Mouse (Mus musculus) WW6 (cell line): Measurements from ENCODE around the gene Alpl.

ENCODE experiments used
- DNase-seq: peaks from one replicate; pipeline ENCODE4 v3.0.0-alpha.2; 2013; ENCODE audit warnings: low read depth, low spot score

Alpl gene

DNA sequence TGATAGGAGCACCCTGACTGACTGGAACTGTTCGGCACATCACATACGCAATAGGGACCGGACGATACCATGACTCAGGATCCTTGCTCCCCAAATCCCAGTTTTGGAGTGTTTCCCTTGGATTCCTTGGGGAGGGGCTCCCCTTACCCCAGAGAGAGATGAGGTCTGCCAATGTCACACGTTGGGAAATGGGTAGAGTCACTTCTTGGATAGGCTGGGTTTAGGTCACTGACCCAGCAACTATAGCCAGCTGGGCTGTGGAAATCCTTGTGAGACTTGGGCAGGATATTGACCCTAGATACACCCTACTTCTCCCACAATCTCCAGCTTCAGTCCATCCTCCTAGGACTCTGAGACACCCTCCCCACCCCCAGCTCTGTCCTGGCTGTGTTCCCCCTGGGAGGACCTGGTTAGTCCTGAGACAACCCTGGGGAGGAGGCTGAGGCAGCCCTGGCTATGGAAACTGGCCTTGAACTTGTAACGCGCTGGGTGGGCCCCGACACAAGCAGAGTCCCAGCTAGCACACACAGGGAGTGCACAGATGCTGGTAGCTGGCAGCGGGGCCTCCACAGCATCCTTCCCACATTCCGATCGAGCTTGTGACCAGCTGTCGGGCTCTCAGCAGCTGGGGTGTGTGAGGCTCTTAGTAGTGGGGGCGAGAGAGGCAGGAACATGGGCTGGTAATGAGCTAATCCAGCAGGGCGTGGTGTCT lies 25.1 kb downstream of the Alpl start:
- no peak for DNase-seq

DNA sequence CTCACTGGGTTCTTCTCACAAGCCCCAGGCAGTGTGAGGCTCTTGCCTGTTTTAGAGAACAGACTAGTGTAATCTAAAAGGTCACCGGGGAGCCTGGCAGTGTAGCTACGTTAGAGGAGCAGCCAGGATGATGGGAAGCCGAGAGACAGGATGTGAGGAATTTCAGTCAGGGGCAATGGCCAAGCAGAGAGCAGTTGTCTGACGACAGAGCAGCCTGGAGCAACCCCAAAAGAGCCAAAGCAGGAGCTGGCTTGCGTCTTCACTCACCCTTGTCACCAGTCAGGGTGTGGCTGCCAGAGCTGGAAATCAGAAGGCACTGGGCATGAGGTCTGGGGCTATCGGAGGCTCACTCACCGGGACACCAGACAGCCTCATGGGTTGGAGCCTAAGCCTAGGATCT lies 26.5 kb downstream of the Alpl start:
- DNase-seq, result no peak

DNA sequence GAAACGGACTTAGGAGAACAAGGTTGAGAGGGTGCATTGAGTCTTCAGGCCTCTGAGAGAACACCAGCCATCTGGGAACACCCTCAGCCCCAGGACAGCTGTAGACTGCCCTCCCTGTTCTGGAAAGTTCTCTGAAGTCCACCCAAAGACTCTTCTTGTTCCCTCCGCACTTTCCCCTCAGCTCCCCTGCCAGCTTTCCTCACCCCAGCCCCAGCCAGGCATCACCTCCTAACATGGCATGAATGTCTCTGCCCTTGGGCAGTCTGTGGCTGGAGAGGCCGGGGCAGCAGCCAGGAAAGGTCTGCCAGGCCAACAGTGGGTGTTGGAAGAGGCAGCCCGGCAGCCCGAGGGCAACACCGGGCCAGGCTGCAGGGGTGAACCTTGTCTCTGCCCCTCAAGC lies 27.4 kb downstream of the Alpl start:
- no peak for DNase-seq

DNA sequence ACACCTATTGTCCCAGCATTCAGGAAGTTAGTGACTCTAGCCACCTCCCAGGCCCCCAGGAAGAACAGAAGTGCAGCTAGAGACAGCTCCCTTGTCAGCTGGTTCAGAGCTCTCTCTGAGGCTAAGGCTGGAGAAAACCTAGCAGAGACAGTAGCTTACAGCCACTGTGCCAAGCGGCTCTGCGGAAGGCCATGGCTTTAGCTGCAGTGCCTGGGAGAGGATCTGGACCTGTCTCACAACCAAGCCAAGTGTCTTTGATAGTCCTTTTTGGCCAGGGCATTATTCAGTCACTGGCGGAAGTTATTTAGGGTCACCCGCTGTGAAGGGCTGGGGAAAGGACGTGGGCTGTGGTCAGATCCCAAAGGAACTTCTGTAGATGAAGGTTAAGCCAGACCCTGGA lies 27.8 kb downstream of the Alpl start:
- no peak for DNase-seq

DNA sequence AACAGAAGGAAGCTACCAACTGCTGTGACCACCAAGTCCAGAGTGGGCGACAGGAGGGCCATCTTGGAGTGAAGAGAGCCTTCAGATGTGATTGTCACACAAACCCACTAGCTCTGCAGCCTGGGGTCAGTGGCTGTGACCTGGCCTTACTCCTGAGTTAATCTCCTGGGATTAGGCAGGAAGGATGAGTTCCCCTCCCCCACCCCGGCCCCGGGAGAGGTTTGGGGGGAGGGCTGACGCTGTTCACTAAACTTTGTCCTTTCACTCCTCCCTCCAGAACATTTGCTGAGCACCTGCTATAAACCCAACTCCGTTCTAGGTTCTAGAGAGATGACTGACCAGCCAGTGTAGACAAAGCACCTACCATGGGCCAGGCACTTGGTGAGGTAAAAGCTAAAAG lies 29.8 kb downstream of the Alpl start:
- no peak for DNase-seq

DNA sequence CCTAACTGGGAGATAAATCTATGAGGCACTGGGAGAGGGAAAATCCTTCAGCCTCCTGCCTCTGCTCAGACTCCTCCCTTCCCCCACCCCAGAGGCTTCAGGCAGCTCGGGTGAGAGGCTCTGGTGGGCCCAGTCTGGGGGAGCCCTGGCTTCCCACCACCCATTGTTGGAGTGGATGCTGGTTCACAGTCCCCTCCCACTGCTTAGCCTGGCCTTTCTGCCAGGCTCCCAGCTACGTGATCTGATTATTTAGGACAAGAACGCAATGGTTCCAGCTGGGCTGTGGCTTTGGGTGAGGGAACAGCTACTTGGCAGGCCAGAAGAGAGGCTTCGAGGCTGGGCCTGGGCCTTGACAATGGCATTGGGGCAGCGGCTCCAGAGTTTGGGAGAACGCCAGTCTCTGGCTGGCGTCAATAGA lies 30.6 kb downstream of the Alpl start:
- no peak for DNase-seq

DNA sequence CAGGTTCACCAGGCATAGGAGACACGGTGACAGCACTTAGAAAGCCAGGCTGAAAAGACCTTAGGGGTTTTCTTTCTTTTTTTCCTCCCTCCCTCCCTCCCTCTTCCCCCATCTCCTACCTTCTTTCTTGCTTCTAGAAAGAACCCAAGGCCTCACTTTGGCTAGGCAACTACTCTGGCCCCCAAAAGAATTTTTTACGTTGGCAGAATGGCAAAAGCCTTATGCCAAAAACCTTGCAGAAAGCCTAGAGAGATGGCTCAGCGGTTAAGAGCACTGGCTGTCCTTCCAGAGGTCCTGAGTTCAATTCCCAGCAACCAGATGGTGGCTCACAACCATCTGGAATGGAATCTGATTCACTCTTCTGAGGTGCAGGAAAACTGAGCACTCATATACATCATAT lies 31.6 kb downstream of the Alpl start:
- no peak for DNase-seq

DNA sequence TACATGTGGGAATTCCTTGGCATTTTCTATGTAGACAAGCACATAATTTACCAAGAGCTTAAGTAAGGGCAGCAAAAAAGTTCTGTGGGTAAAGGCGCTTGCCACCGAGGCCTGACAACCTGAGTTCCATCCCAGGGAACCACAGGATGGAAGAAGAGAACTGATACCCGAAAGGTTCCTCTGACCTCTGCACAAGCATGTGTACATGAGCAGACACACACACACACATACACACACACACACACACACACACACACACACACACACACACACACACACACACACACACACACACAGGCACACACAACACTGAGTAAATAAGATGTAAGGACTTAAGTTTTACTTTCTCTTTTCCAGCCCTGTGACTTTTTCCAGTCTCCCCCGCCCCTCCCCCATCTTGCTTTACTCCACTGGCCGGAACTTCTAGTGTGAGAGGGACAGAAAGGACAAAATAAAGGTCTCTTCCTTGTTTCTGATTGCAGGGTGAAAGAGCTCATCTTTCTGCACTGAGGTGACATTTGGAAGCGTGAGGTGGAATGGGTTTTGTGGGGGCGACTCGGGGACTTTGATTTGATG lies 32.2 kb downstream of the Alpl start:
- DNase-seq, result no peak

DNA sequence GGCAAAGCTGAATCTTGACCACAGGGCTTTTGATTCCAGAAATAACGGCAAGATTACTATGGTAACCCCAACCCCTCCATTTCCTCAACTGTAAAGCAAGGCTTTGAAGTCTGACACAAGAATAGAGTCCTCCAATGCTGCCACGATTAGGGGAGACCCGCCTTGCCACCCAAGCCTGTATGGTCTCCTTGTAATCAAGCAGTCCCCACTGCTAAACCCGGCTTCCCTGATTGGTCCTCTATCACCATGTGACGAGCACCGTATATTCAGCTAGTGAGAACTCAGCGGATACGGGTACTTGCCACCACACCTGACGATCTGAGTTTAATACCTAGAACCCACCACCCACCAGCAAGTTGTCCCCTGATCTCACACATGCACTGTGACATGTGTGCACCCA lies 33.3 kb downstream of the Alpl start:
- DNase-seq, result no peak

DNA sequence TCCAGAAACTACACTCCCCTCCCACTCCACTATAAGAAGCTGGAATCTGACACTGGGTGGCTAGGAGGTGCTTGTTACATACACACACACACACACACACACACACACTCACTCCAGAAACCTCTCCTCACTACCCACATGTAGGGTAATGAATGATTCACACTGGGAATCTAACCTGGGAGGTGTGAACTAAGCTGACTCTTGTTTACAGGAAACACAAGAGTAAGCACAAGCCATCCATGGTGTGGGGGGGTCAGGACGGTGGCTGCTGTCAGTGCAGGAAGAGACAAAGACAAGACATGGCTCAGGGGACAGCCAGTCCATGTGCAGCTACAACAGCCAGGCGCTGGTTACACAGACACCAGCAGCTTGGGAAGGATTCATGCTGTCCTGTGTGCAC lies 41.7 kb downstream of the Alpl start:
- DNase-seq, result no peak

DNA sequence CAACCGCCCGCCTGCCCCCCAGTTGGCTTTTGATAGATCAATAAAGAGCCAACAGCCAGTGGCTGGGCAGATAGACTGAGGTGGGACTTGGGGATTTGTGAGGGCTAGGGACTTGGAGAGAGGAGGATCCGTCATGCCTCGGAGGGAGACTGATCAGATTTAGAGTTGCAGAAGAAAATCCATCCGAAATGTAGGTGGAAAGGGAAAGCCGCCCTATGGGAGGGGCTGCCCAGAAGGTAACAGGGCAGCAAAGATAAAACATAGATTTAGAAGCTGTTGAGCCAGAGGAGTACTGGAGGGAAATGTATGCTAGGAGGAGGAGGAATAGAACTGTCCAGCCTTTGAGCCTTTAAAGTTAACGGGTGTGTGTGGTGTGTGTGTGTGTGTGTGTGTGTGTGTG lies 43.0 kb downstream of the Alpl start:
- DNase-seq, result no peak

DNA sequence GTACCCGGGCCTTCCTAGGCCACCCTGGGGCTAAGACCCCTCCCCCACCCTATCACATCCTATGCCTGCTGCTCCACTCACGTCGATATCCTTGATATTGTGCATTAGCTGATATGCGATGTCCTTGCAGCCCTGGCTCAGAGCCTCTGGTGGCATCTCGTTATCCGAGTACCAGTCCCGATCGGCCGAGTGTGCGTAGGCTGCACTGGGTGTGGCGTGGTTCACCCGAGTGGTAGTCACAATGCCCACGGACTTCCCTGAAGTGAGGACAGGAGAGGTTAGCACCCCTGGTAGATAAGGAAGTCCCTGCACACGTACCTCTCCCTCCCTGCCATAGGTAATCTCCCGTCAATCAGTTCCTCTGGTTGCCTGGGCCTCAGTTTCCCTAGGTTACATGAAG lies 43.7 kb downstream of the Alpl start:
- DNase-seq, result no peak

DNA sequence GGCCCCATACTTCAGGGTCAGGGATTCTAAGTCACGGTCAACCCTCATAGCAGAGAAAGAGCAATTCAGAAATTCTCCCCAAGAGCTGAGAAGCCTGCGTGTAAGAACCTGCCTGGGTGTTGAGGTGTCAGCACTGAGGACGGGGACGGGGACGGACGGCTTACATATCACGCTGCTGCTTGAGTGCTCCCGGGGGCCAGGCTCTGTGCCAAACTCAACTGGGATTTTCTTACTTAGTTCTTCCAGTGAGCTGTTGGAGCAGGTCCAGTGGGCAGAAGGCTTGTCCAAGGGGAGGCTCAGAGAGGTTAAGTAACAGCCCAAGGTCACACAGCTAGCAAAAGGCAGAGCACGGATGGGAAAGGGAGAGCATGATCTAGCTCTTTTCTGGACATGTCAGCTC lies 44.5 kb downstream of the Alpl start:
- no peak for DNase-seq

DNA sequence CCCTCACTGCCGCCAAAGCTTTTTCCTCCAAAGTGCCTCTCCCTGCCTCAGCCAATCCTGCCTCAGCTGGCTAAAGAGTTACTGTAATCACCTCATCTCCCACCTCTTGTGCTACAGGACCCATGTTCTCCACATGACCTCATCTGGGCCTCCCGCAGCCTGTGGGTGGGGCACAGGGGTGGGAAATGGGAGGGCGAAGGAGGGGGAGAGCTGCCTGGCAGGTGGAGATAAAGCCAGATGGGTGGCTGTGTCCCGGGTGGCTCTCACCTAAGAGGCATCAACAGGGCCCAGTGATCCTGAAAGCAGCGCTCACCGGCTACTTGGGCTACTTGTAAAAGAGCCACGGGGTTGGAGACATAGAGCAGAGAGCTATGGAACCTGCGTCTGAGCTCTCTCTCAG lies 44.9 kb downstream of the Alpl start:
- no peak for DNase-seq

DNA sequence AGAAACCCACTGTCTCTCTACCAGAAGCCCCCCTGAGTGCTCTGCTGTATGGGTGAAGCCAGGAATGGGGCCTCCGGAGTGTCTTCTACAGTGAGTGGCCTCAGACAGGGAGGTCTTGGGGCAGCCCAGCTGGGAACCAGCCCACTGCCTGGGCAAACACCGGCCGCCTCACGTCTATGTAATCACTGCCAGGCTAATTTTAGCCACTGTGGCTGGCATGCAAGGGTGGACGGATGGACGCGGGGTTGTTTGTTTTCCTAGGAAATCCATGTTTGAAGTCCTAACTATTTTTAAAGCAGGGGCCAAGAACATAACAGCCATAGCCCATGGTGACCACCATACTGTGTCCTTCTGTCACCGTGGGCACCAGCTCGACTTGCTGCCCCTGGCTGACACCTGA lies 46.1 kb downstream of the Alpl start:
- no peak for DNase-seq

DNA sequence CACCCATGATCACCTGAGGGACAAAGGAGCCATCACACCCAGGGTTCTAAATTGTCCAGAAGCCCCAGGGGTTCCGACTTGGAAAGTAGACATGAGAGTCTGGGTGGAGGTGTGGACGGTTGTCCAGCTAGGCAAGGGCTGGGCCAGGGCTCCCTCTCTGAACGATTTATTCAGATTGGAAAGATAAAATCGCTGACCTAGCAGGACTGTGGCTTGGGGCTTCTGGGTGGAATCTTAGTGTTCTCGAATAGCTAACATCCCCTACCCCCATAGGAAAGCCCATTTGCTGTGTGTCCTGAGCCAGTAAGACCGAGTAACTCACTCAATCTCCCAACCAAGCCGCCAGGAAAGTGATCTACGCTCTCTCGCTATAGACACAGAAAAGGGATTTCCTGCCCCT lies 46.5 kb downstream of the Alpl start:
- no peak for DNase-seq

DNA sequence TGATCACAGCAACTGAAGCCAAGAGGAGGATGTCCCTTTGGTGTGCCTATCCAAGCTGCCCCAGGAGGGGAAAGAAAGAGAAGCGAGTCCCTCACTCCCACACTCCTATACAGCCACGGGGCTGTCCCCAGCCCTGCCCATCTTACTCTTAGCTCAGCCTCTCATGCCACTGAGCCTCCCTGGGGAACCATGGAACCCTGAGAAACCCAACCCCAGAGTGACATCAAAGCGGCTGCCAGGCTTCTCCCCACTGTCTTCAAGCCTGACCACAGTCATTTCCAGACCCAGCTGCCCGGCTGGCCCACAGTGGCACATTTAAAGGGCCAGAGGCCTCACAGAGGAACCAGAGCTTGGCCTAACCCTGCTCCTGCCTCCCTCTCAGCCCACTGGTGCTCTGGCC lies 47.5 kb downstream of the Alpl start:
- no peak for DNase-seq

DNA sequence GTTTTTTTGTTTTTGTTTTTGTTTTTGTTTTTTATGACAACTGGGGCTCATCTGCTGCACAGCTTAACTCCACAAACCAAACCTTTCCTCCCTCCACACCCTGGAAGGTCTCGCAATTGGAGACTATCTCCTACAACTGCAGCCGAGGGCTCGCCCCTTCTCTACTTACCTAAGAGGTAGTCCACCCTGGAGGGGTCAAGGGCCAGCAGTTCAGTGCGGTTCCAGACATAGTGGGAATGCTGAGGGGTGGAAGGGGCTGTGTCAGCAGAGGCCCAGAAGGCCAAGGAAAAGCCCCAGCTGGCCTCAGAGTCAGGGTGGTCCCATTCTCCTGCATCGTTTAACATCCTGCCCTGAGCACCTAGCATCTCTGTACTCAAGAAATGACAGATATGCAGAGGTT lies 48.6 kb downstream of the Alpl start:
- no peak for DNase-seq

DNA sequence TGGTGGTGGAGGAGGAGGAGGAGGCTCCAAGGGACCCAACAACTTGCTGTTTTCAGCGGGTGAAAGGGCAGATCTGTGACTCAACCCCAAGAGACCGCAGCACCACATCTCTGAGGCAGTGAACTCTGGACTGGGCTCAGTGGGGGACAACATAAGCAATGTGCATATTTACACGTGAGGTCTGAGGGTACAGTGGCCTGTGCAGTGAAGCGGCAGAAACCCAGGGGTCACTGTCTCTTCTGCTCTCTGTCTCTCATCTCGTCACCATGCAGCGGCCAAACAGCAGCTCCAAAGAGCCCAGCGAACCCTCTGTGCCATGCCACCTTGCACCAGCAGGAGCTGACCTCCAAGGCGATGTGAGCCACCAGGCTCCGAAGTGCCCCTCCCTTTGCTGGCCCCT lies 49.1 kb downstream of the Alpl start:
- DNase-seq, result no peak

DNA sequence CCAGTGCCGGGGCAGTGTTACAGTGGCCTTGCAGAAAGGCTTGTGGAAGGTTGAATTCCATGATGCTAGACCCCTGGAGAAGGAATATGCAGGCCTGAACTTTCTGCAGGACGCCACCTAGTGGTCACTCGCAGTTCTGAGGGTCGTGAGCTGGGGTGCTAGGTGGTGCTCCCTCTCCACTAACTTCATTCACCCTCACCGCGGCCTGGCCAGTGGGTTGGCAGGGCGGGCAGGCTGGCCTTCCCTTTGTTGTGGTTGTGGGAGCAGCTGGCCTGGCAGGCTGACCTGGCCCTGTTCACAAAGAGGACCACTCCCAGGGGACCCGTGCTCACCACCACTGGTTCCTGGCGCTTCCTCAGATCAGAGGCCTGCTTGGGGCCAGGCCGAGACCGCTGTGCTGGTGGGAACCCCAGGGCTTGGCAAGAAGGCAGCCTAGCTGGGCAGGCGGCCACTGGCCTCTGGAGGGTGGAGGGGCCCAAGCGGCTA lies 51.7 kb downstream of the Alpl start:
- no peak for DNase-seq

DNA sequence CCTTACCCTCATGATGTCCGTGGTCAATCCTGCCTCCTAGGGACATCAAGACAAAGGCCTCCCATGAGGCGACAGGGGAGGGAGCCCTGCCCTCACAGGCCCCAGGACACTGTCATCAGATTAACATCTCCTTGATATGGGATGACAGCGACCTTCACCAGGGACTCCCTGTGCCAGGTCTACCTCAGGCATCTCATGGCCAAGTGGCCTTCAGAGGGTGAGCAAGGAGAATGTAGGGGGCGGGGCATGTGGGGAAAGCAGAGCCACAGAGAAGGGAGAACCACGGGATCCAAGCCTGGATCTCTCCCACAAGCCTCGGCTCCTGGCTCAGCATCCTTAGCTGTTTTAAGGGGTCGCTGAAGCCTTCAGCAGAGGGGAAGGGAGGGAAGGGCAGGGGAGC lies 52.4 kb downstream of the Alpl start:
- DNase-seq, result no peak

DNA sequence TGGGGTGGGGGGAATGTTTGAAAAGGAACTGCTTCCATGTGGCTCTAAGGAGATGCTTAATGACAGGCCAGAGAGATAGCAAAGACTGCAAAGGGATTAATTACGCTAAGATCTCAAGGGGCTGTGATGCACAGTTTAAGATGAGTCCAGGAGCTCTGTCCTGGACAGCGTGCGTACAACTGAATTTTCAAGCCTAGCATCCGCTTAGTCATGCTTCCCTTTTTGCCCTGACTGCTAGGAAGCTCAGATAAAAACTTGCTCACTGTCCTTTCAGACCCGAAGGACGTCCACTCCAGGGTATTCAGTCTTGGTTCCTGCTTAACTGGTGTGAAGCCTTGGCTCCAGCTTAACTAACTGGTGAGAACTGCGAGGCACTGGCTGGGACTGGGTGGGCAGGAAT lies 55.8 kb downstream of the Alpl start:
- no peak for DNase-seq

DNA sequence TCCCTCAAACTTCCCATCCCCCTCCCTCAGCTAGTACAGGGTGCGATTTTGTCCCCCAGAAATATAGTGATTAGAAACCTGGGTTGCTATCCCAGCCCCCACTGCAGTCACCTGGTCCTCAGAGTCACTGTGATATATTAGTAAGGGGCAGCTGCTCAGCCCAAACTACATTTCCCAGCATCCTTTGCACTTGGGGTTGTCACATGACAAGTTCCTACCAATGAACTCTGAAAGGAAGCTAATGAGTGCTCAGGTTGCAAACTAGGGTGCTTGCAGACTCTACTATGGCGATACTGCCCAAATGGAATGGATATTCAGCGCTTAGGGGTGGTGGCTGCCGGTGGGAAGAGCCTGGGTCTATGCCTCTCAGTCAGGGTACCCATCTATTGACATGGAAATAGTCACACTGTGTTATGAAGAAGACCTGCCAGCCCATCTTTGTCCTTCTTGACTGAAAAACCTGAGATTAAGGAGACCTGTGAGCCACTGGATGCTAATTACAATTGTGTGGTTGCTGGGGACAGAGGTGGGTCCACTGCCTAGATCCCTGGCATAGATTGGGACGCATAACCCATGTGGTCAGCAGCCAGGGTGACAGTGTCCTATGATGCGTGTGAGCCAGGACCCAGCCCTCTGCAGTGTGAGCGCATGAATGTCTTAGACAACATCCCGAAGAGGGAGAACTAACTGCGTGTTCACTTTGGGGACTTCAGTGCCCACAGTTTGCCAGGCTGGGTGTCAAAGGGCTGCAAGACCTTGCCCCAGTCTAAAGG lies 56.8 kb downstream of the Alpl start:
- no peak for DNase-seq
